Mouse (Mus musculus) midbrain, embryonic 15.5 days (tissue): ENCODE measurements around the gene Hdac4. TPM values are rescaled to one million over a fixed set of nuclear protein-coding genes. Genes with fewer than 3 reads are reported as not detected.

Experiments
- ATAC-seq: fragments of 200-750 bp; cut with Nextera tagmentation; replicated peaks from 2 replicates; pipeline ENCODE4 v1.8.0; 2017; ENCODE audit warnings: moderate TSS enrichment
- H3K27ac ChIP-seq: fragments of 300-500 bp; sonication (generic); 2 replicates; pipeline ENCODE4 v1.5.1; 2015; ENCODE audit warnings: mild to moderate bottlenecking, inconsistent platforms
- H3K27me3 ChIP-seq: fragments of 300-500 bp; sonication (generic); replicated peaks from 2 replicates; pipeline ENCODE4 v1.6.1; 2015; ENCODE audit warnings: inconsistent platforms
- H3K36me3 ChIP-seq: fragments of 300-500 bp; sonication (generic); replicated peaks from 2 replicates; pipeline ENCODE4 v1.6.1; 2015; ENCODE audit warnings: inconsistent platforms
- H3K4me1 ChIP-seq: fragments of 300-500 bp; sonication (generic); 2 replicates; pipeline ENCODE4 v1.6.1; 2015; ENCODE audit warnings: inconsistent platforms
- H3K4me2 ChIP-seq: fragments of 300-500 bp; sonication (generic); 2 replicates; pipeline ENCODE4 v1.6.1; 2015; ENCODE audit warnings: inconsistent platforms, mild to moderate bottlenecking, moderate library complexity
- H3K4me3 ChIP-seq: fragments of 300-500 bp; sonication (generic); 2 replicates; pipeline ENCODE4 v1.5.1; 2015; ENCODE audit warnings: mild to moderate bottlenecking, inconsistent platforms
- H3K9ac ChIP-seq: fragments of 300-500 bp; sonication (generic); 2 replicates; pipeline ENCODE4 v1.6.1; 2015; ENCODE audit warnings: mild to moderate bottlenecking, inconsistent platforms
- H3K9me3 ChIP-seq: fragments of 300-500 bp; sonication (generic); 2 replicates; pipeline ENCODE4 v1.6.1; 2016; ENCODE audit warnings: inconsistent platforms
- WGBS: fragments of 180-500 bp; shearing (Covaris S2); methylation state at CpG from one replicate; pipeline ENCODE4 v1.1.7; 2015; ENCODE audit warnings: mixed read lengths; 5-methylcytosine and 5-hydroxymethylcytosine counted together
- polyA plus RNA-seq: library from polyadenylated mRNA; unstranded; fragments of >200 nt; fragmentation: Nextera tagmentation; extraction: Ambion mirVana; gene quantifications from 2 replicates; pipeline ENCODE4 v1.2.1, GENCODE M21; 2015

Hdac4 gene
- polyA plus RNA-seq, 1 experiment from 2014 or later = 27.9 TPM

GRCm38 (mm10) chr1:92043989-92044388 lies 151.5 kb downstream of the Hdac4 start:
- Histone ChIP-seq H3K9me3 (no peaks in the 10 kb centered on the region), H3K36me3 (no peaks in the 10 kb centered on the region), H3K4me2 (no peak overlapping the region), H3K27ac (no peak overlapping the region), H3K4me3 (no peak overlapping the region), H3K9ac (no peak overlapping the region), H3K27me3 (no peaks in the 10 kb centered on the region), H3K4me1 (no peaks in the 10 kb centered on the region)
- no peak for ATAC-seq

- H3K27ac ChIP-seq = no peak overlapping the region
- H3K4me3 ChIP-seq = no peak overlapping the region
- H3K4me1 ChIP-seq = no peaks in the 10 kb centered on the region
- no peak for ATAC-seq
- H3K4me2 ChIP-seq = no peak overlapping the region
- H3K9me3 ChIP-seq = no peaks in the 10 kb centered on the region
- H3K9ac ChIP-seq = no peak overlapping the region
- WGBS = 51% methylated on average over 3 of the region's 3 CpGs
- H3K27me3 ChIP-seq = no peaks in the 10 kb centered on the region
- H3K36me3 ChIP-seq = no peaks in the 10 kb centered on the region
Observed at GRCm38 (mm10) chr1:92042126-92042525, 153.4 kb downstream of the Hdac4 start.

GRCm38 (mm10) chr1:92041290-92041689 lies 154.2 kb downstream of the Hdac4 start:
- H3K9ac ChIP-seq = no peak overlapping the region
- no peak overlapping the region for H3K27ac ChIP-seq
- WGBS = 67% methylated on average over 3 of the region's 3 CpGs
- H3K4me1 ChIP-seq = no peaks in the 10 kb centered on the region; the same call in 1 of the 2 replicates
- H3K9me3 ChIP-seq = no peaks in the 10 kb centered on the region
- no peaks in the 10 kb centered on the region for H3K27me3 ChIP-seq
- no peak overlapping the region for H3K4me2 ChIP-seq
- ATAC-seq = no peak
- H3K4me3 ChIP-seq = no peak overlapping the region
- H3K36me3 ChIP-seq = no peaks in the 10 kb centered on the region

GRCm38 (mm10) chr1:92038714-92039113 lies 156.8 kb downstream of the Hdac4 start:
- WGBS = 42% methylated on average over 1 of the region's 1 CpGs
- no peaks in the 10 kb centered on the region for H3K27me3 ChIP-seq
- no peak overlapping the region for H3K4me3 ChIP-seq
- no peak overlapping the region for H3K4me2 ChIP-seq
- no peaks in the 10 kb centered on the region for H3K9me3 ChIP-seq
- peaks cover 5% of the 10 kb centered on the region; the same call in 1 of the 2 replicates for H3K4me1 ChIP-seq
- no peak for ATAC-seq
- no peak overlapping the region for H3K27ac ChIP-seq
- H3K36me3 ChIP-seq = no peaks in the 10 kb centered on the region
- no peak overlapping the region for H3K9ac ChIP-seq

GRCm38 (mm10) chr1:92037039-92037438 lies 158.5 kb downstream of the Hdac4 start:
- no peak overlapping the region for H3K9ac ChIP-seq
- WGBS = 96% methylated on average over 7 of the region's 7 CpGs
- H3K4me3 ChIP-seq = no peak overlapping the region
- no peak for ATAC-seq
- H3K4me2 ChIP-seq = no peak overlapping the region
- peaks cover 5% of the 10 kb centered on the region; the same call in 1 of the 2 replicates for H3K4me1 ChIP-seq
- H3K27me3 ChIP-seq = no peaks in the 10 kb centered on the region
- no peak overlapping the region for H3K27ac ChIP-seq
- no peaks in the 10 kb centered on the region for H3K36me3 ChIP-seq
- no peaks in the 10 kb centered on the region for H3K9me3 ChIP-seq

GRCm38 (mm10) chr1:92035770-92036169 lies 159.7 kb downstream of the Hdac4 start:
- Histone ChIP-seq H3K36me3 (no peaks in the 10 kb centered on the region), H3K9me3 (no peaks in the 10 kb centered on the region), H3K9ac (no peak overlapping the region), H3K27ac (no peak overlapping the region), H3K4me3 (no peak overlapping the region), H3K4me1 (peaks cover 5% of the 10 kb centered on the region; the same call in 1 of the 2 replicates), H3K4me2 (no peak overlapping the region), H3K27me3 (no peaks in the 10 kb centered on the region)
- no peak for ATAC-seq
- WGBS = 29% methylated on average over 6 of the region's 6 CpGs

GRCm38 (mm10) chr1:92034247-92034646 lies 161.3 kb downstream of the Hdac4 start:
- Histone ChIP-seq H3K4me3 (no peak overlapping the region), H3K4me1 (peaks cover 8% of the 10 kb centered on the region), H3K36me3 (no peaks in the 10 kb centered on the region), H3K27ac (no peak overlapping the region), H3K27me3 (no peaks in the 10 kb centered on the region), H3K9me3 (no peaks in the 10 kb centered on the region), H3K9ac (no peak overlapping the region), H3K4me2 (no peak overlapping the region)
- WGBS = 80% methylated on average over 3 of the region's 3 CpGs
- no peak for ATAC-seq

- Histone ChIP-seq H3K27ac (no peak overlapping the region), H3K4me3 (no peak overlapping the region), H3K9ac (no peak overlapping the region), H3K9me3 (no peaks in the 10 kb centered on the region), H3K4me2 (no peak overlapping the region), H3K27me3 (no peaks in the 10 kb centered on the region), H3K36me3 (no peaks in the 10 kb centered on the region), H3K4me1 (peaks cover 8% of the 10 kb centered on the region)
- ATAC-seq = no peak
- 90% methylated on average over 7 of the region's 7 CpGs for WGBS
Observed at GRCm38 (mm10) chr1:92033463-92033862, 162.0 kb downstream of the Hdac4 start.

GRCm38 (mm10) chr1:92030541-92030940 lies 165.0 kb downstream of the Hdac4 start:
- no peaks in the 10 kb centered on the region for H3K9me3 ChIP-seq
- H3K9ac ChIP-seq = no peak overlapping the region
- no peak overlapping the region for H3K4me2 ChIP-seq
- peaks cover 2% of the 10 kb centered on the region; the same call in 1 of the 2 replicates for H3K4me1 ChIP-seq
- 80% methylated on average over 6 of the region's 6 CpGs for WGBS
- H3K27ac ChIP-seq = no peak overlapping the region
- 0 out of 2 replicates have a peak, but pooled peaks have one; percentile 56 for ATAC-seq
- H3K36me3 ChIP-seq = 0 out of 2 replicates have a peak, but pooled peaks cover 5% of the 10 kb centered on the region
- H3K27me3 ChIP-seq = no peaks in the 10 kb centered on the region
- no peak overlapping the region for H3K4me3 ChIP-seq

GRCm38 (mm10) chr1:92028158-92028557 lies 167.3 kb downstream of the Hdac4 start:
- Histone ChIP-seq H3K9me3 (no peaks in the 10 kb centered on the region), H3K9ac (no peak overlapping the region), H3K4me1 (peaks cover 2% of the 10 kb centered on the region; the same call in 1 of the 2 replicates), H3K36me3 (0 out of 2 replicates have a peak, but pooled peaks cover 5% of the 10 kb centered on the region), H3K27ac (no peak overlapping the region), H3K4me3 (no peak overlapping the region), H3K4me2 (no peak overlapping the region), H3K27me3 (no peaks in the 10 kb centered on the region)
- 92% methylated on average over 2 of the region's 2 CpGs for WGBS
- no peak for ATAC-seq

- ATAC-seq = no peak
- Histone ChIP-seq H3K4me2 (no peak overlapping the region), H3K9me3 (no peaks in the 10 kb centered on the region), H3K27ac (no peak overlapping the region), H3K4me3 (no peak overlapping the region), H3K9ac (no peak overlapping the region), H3K36me3 (0 out of 2 replicates have a peak, but pooled peaks cover 5% of the 10 kb centered on the region), H3K4me1 (peaks cover 2% of the 10 kb centered on the region; the same call in 1 of the 2 replicates), H3K27me3 (no peaks in the 10 kb centered on the region)
- WGBS = 96% methylated on average over 3 of the region's 3 CpGs
Observed at GRCm38 (mm10) chr1:92026351-92026750, 169.1 kb downstream of the Hdac4 start.

- no peaks in the 10 kb centered on the region for H3K9me3 ChIP-seq
- no peaks in the 10 kb centered on the region for H3K27me3 ChIP-seq
- no peak overlapping the region for H3K4me2 ChIP-seq
- 93% methylated on average over 3 of the region's 3 CpGs for WGBS
- no peak overlapping the region for H3K27ac ChIP-seq
- no peak for ATAC-seq
- no peaks in the 10 kb centered on the region for H3K4me1 ChIP-seq
- H3K9ac ChIP-seq = no peak overlapping the region
- H3K4me3 ChIP-seq = no peak overlapping the region
- 0 out of 2 replicates have a peak, but pooled peaks cover 5% of the 10 kb centered on the region for H3K36me3 ChIP-seq
Observed at GRCm38 (mm10) chr1:92023906-92024305, 171.6 kb downstream of the Hdac4 start.

GRCm38 (mm10) chr1:92022009-92022408 lies 173.5 kb downstream of the Hdac4 start:
- no peak for ATAC-seq
- Histone ChIP-seq H3K4me1 (no peaks in the 10 kb centered on the region), H3K36me3 (0 out of 2 replicates have a peak, but pooled peaks cover 5% of the 10 kb centered on the region), H3K4me2 (no peak overlapping the region), H3K27ac (no peak overlapping the region), H3K9ac (no peak overlapping the region), H3K27me3 (no peaks in the 10 kb centered on the region), H3K9me3 (no peaks in the 10 kb centered on the region), H3K4me3 (no peak overlapping the region)
- WGBS = 61% methylated on average over 4 of the region's 4 CpGs
